Mouse (Mus musculus): ENCODE measurements around the gene Adamts17.

DNA sequence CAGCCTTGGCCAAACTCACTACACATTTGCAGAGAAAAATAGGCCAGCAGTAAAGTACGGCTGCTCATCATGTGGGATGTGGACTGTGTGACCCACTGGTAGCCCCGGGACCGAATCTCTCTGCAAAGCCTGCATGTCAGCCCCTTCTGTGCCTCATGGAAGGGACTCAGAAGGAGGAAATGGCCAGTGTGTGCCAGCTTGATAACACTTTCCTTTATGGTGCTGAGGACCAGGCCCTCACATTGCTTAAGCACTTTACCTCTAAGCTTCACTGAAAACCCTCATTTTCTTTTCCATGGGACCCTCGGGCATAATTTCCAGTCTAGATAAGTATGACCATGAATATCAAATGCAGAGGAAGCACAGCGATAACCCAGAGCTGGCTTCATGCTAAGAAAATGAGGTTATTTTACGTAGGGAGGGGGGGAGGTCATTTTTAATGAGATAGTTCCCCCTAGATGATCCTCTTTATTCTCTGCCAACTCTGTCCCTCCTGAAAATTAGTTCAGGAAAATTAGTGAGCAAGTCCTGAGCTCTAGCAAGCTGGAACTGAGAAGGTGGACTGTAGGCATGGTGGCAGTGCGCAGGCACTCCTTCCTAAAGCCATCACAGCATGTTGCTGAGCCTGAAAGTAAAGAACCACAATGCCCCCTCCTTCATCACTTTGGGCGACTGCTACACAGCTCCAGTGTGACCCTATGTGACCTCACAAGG is 127.8 kb downstream of the Adamts17 start:
- TF ChIP-seq CTCF (IDR thresholded peaks at IDR 0.05; ENCODE audit: extremely low read depth, insufficient read length, insufficient replicate concordance, low read depth, low read length): no peak
- no peak for TF ChIP-seq POLR2A (IDR thresholded peaks at IDR 0.05; ENCODE audit: low read depth, low read length)
